Mouse (Mus musculus) gastrocnemius, adult 8-10 months (tissue): ENCODE data around the gene Vmn1r138. TPM values are rescaled to one million over a fixed set of nuclear protein-coding genes. Genes with fewer than 3 reads are reported as not detected.
"Not testable (repeated sequence)": the region's sequence is repeated elsewhere in the genome, so short reads cannot be mapped to it uniquely, and the experiment has no call there.

ENCODE experiments used
- DNase-seq, 2 experiments: peaks; one replicate each; pipeline ENCODE4 v3.0.0; 2022; ENCODE audit warnings: low spot score in 2 of 2
- total RNA-seq, 4 experiments: library from RNA; stranded (reverse); gene quantifications; 2 replicates each; pipeline ENCODE4 v1.2.4; 2022

Vmn1r138 gene
- total RNA-seq, result not detected

- not testable (repeated sequence) for DNase-seq
Measured at GRCm38 (mm10) chr7:22028797-22029196, at the start of gene Vmn1r138. Vmn1r138 (minus strand) TSS chr7:22028897.

GRCm38 (mm10) chr7:22068757-22069156 lies 40.1 kb upstream of the Vmn1r138 start, which contains the start of gene Vmn1r139:
Vmn1r139 (plus strand) TSS chr7:22069057.
- not testable (repeated sequence) for DNase-seq

GRCm38 (mm10) chr7:22056205-22056604 lies 27.5 kb upstream of the Vmn1r138 start, which contains the start of gene Gm6176:
Gm6176 (minus strand) TSS chr7:22056305.
- DNase-seq, result not testable (repeated sequence)

GRCm38 (mm10) chr7:21994287-21994686 lies 34.4 kb downstream of the Vmn1r138 start, which contains the start of gene Vmn1r137:
Vmn1r137 (plus strand) TSS chr7:21994587.
- DNase-seq, result not testable (repeated sequence)

Other genes starting within 250 kb of the Vmn1r138 start
- gene Gm4177, start 232.2 kb downstream of the Vmn1r138 start, total RNA-seq, result not detected
- gene Vmn1r135, start 196.5 kb downstream of the Vmn1r138 start, total RNA-seq, result not detected
- not detected for gene Gm5725, start 184.6 kb downstream of the Vmn1r138 start, total RNA-seq
- not detected for gene Gm5891, start 107.6 kb downstream of the Vmn1r138 start, total RNA-seq
- not detected for gene Vmn1r137, start 34.3 kb downstream of the Vmn1r138 start, total RNA-seq
- gene Gm6176, start 27.4 kb upstream of the Vmn1r138 start, total RNA-seq, result not detected
- not detected for gene Vmn1r139, start 40.2 kb upstream of the Vmn1r138 start, total RNA-seq
- not detected for gene Gm16451, start 89.3 kb upstream of the Vmn1r138 start, total RNA-seq
- gene Gm10666, start 105.8 kb upstream of the Vmn1r138 start, total RNA-seq, result not detected
- not detected for gene Vmn1r142, start 135.1 kb upstream of the Vmn1r138 start, total RNA-seq
- gene Vmn1r143, start 160.5 kb upstream of the Vmn1r138 start, total RNA-seq, result not detected
- not detected for gene Gm8653, start 172.4 kb upstream of the Vmn1r138 start, total RNA-seq
- gene Gm8453, start 200.6 kb upstream of the Vmn1r138 start, total RNA-seq, result not detected